Mouse (Mus musculus): ENCODE results near the gene Selenoi. TPM values are rescaled to one million over a fixed set of nuclear protein-coding genes. Genes with fewer than 3 reads are reported as not detected.

Gene Selenoi
- total RNA-seq, 2 experiments from 2014 or later: 67.2 to 78.6 TPM

Other genes with a start within 250 kb of the Selenoi start
- not detected for gene Il6, start 219.5 kb upstream of the Selenoi start, total RNA-seq (2021)
- gene Tyms, start 159.0 kb upstream of the Selenoi start, total RNA-seq (2021): 10 to 100 TPM; 14.9 to 15.9 TPM
- gene Garem2, start 127.4 kb upstream of the Selenoi start, total RNA-seq (2021): 10 to 100 TPM; 10.3 to 10.8 TPM
- 1 to 10 TPM; 1.6 to 2.6 TPM for gene 3110082J24Rik, start 126.5 kb upstream of the Selenoi start, total RNA-seq (2021)
- 10 to 100 TPM; 58.6 to 61.6 TPM for gene Hadha, start 77.4 kb upstream of the Selenoi start, total RNA-seq (2021)
- gene Hadhb, start 77.3 kb upstream of the Selenoi start, total RNA-seq (2021): 10 to 100 TPM; 42.2 to 44.9 TPM
- gene Adgrf3, start 26.9 kb upstream of the Selenoi start, total RNA-seq (2021): not detected
- gene Drc1, start 48.8 kb downstream of the Selenoi start, total RNA-seq (2021): 10 to 100 TPM; 12.6 to 14.6 TPM
- 10 to 100 TPM in 1 of 2 experiments, 1 to 10 TPM in 1; 7.1 to 10.8 TPM for gene Otof, start 229.4 kb downstream of the Selenoi start, total RNA-seq (2021)
- gene 1700001C02Rik, start 233.5 kb downstream of the Selenoi start, total RNA-seq (2021): not detected